Mouse (Mus musculus) layer of hippocampus, adult 18-20 months (tissue): ENCODE measurements around the gene Atp1b1. TPM values are rescaled to one million over a fixed set of nuclear protein-coding genes. Genes with fewer than 3 reads are reported as not detected.

Source experiments
- DNase-seq, 2 experiments: peaks; one replicate each; pipeline ENCODE4 v3.0.0; 2022; ENCODE audit warnings: low spot score in 2 of 2
- long read RNA-seq: library from polyadenylated mRNA; stranded (forward); transcript quantifications from one replicate; pipeline ENCODE4 v2.0.0, GENCODE M21; 2021
- total RNA-seq, 2 experiments: library from RNA; stranded (reverse); gene quantifications; 2 replicates each; pipeline ENCODE4 v1.2.3; 2021

The Atp1b1 gene
- 1,000 to 10,000 TPM; 1,935 to 2,007 TPM for total RNA-seq
- long read RNA-seq, transcript Atp1b1-201 (6 exons, 2,580 nt) = major isoform, 1,342 of 1,476 reads
- long read RNA-seq, partial matches to known transcripts = 122 of 1,476 reads
- long read RNA-seq, other reads (novel, unspliced or antisense) = 12 of 1,476 reads

GRCm38 (mm10) chr1:164458245-164458613 lies at the start of gene Atp1b1:
Gene Atp1b1, minus strand, starts transcription at chr1:164458355.
- DNase-seq = peak; percentile 91 to 92

- no peak for DNase-seq
Measured at GRCm38 (mm10) chr1:164505096-164505495, 46.9 kb upstream of the Atp1b1 start.

GRCm38 (mm10) chr1:164503140-164503730 lies 45.1 kb upstream of the Atp1b1 start:
- no peak for DNase-seq

- DNase-seq = no peak
Measured at GRCm38 (mm10) chr1:164502231-164502630, 44.1 kb upstream of the Atp1b1 start.

- DNase-seq = no peak
Measured at GRCm38 (mm10) chr1:164494741-164495512, 36.8 kb upstream of the Atp1b1 start.

- DNase-seq = no peak
Measured at GRCm38 (mm10) chr1:164494215-164494614, 36.1 kb upstream of the Atp1b1 start.

- DNase-seq = no peak
Measured at GRCm38 (mm10) chr1:164493042-164493705, 35.0 kb upstream of the Atp1b1 start.

- no peak for DNase-seq
Measured at GRCm38 (mm10) chr1:164492476-164492875, 34.3 kb upstream of the Atp1b1 start.

- DNase-seq = no peak
Measured at GRCm38 (mm10) chr1:164489961-164490594, 31.9 kb upstream of the Atp1b1 start.

- DNase-seq = no peak
Measured at GRCm38 (mm10) chr1:164483728-164484127, 25.6 kb upstream of the Atp1b1 start.

- DNase-seq = no peak
Measured at GRCm38 (mm10) chr1:164482833-164483232, 24.7 kb upstream of the Atp1b1 start.

- DNase-seq = no peak
Measured at GRCm38 (mm10) chr1:164481645-164482354, 23.6 kb upstream of the Atp1b1 start.

GRCm38 (mm10) chr1:164480755-164481644 lies 22.8 kb upstream of the Atp1b1 start:
- no peak for DNase-seq

GRCm38 (mm10) chr1:164475895-164476294 lies 17.7 kb upstream of the Atp1b1 start:
- DNase-seq = peak in 1 of 2 experiments; percentile 60

- peak in 1 of 2 experiments; percentile 69 for DNase-seq
Measured at GRCm38 (mm10) chr1:164474778-164475511, 16.8 kb upstream of the Atp1b1 start.

GRCm38 (mm10) chr1:164474310-164474709 lies 16.2 kb upstream of the Atp1b1 start:
- no peak for DNase-seq

- no peak for DNase-seq
Measured at GRCm38 (mm10) chr1:164473398-164473797, 15.2 kb upstream of the Atp1b1 start.

- no peak for DNase-seq
Measured at GRCm38 (mm10) chr1:164471632-164472031, 13.5 kb upstream of the Atp1b1 start.

GRCm38 (mm10) chr1:164470985-164471384 lies 12.8 kb upstream of the Atp1b1 start:
- no peak for DNase-seq
